Mouse (Mus musculus): ENCODE results near the gene Fance. TPM values are rescaled to one million over a fixed set of nuclear protein-coding genes. Genes with fewer than 3 reads are reported as not detected.

Gene Fance
- polyA plus RNA-seq (2015; fragmentation: Nextera tagmentation; extraction: Ambion mirVana): 25.9 and 27.4 TPM in 2 replicates

DNA sequence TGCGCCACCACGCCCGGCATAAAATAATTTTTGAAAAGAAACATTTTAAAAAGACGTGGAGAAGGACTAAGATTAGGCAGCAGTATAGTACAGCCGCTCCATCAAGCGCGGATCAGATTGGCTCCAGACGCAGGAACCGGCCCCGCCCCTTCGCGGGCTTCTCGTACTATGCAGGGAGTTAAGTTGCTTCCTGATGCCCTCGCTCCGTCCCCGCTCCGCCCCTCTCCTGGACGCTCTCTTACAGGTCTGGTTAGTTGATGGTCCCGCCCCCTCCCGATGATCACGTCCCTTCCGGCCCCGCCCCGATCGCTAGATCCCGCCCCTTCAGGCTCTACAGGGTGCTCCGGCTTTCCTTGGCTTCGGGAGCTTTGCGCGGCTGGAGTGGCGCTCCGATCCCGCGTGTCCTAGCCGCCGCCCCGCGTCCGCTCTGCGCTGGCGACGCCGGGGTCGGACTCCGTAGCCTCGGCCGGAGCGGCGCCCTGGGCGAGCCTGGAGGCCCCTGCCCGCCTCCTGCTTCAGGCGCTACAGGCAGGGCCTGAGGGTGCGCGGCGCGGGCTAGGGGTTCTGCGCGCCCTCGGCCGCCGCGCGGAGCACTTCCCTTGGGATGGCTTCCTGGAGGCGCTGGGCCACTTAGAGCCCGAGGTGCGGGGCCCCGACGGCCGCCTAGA, at the start of gene Fance:
Gene Fance (plus strand): TSS at position 308 of the 668 bp plus-strand sequence.
- Histone ChIP-seq H3K27ac (replicated peaks) (peak within 1 kb of the TSS; percentile 84), H3K36me3 (peaks cover 4% of the 10 kb centered on the region), H3K27me3 (no peaks in the 10 kb centered on the region), H3K9ac (replicated peaks) (peak within 1 kb of the TSS; percentile 67), H3K9me3 (no peaks in the 10 kb centered on the region), H3K4me3 (peak within 1 kb of the TSS; percentile 63), H3K4me2 (replicated peaks) (peak within 1 kb of the TSS; percentile 80), H3K4me1 (peaks cover 18% of the 10 kb centered on the region)
- WGBS: under 1% methylated on average over 68 of the region's 69 CpGs
- ATAC-seq (replicated peaks): peak; percentile 98

- 90% methylated on average over 5 of the region's 5 CpGs for WGBS
- Histone ChIP-seq H3K27ac (replicated peaks) (no peak overlapping the region), H3K27me3 (no peaks in the 10 kb centered on the region), H3K4me3 (no peak overlapping the region), H3K4me1 (no peaks in the 10 kb centered on the region), H3K4me2 (replicated peaks) (no peak overlapping the region), H3K9ac (replicated peaks) (no peak overlapping the region), H3K36me3 (no peaks in the 10 kb centered on the region), H3K9me3 (no peaks in the 10 kb centered on the region)
- no peak for ATAC-seq (replicated peaks)
Observed at GRCm38 (mm10) chr17:28267251-28267650, 46.1 kb upstream of the Fance start.

GRCm38 (mm10) chr17:28270165-28270564, 43.2 kb upstream of the Fance start:
- Histone ChIP-seq H3K9ac (replicated peaks) (no peak overlapping the region), H3K4me1 (no peaks in the 10 kb centered on the region), H3K36me3 (no peaks in the 10 kb centered on the region), H3K27me3 (no peaks in the 10 kb centered on the region), H3K9me3 (no peaks in the 10 kb centered on the region), H3K4me3 (no peak overlapping the region), H3K4me2 (replicated peaks) (no peak overlapping the region), H3K27ac (replicated peaks) (no peak overlapping the region)
- no peak for ATAC-seq (replicated peaks)
- 84% methylated on average over 13 of the region's 13 CpGs for WGBS

- WGBS: 81% methylated on average over 12 of the region's 12 CpGs
- no peak overlapping the region for H3K4me3 ChIP-seq
- H3K27ac ChIP-seq (replicated peaks): no peak overlapping the region
Observed at GRCm38 (mm10) chr17:28271537-28272266, 41.6 kb upstream of the Fance start.

DNA sequence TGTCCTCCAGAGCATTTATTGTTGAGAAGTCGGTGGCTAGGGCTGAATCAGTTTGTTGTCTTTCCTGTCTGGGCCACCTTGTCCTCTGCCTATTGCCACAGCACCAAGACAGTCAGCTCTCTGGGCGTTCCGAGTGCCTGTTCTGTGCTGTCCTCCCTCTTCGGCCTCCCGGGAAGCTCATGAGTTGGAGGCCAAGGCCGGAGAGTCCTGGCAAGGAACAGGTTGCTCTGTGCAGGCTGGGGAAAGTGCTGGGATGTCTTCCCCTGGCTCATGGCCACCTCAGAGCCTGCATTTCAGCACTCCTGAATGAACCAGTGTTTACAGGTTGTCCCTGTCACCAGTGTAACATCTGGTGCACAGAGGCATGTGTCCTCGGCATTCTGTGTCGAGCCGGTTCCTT, 41.0 kb upstream of the Fance start:
- Histone ChIP-seq H3K4me1 (no peaks in the 10 kb centered on the region), H3K27me3 (no peaks in the 10 kb centered on the region), H3K36me3 (no peaks in the 10 kb centered on the region), H3K27ac (replicated peaks) (no peak overlapping the region), H3K9me3 (no peaks in the 10 kb centered on the region), H3K9ac (replicated peaks) (no peak overlapping the region), H3K4me2 (replicated peaks) (no peak overlapping the region), H3K4me3 (no peak overlapping the region)
- WGBS: 87% methylated on average over 9 of the region's 9 CpGs
- ATAC-seq (replicated peaks): no peak

More at GRCm38 (mm10) chr17:28271537-28272266, 41.6 kb upstream of the Fance start:
- H3K4me1 ChIP-seq: no peaks in the 10 kb centered on the region
- ATAC-seq (replicated peaks): no peak
- H3K9ac ChIP-seq (replicated peaks): no peak overlapping the region; the same call in 1 of the 2 replicates
- no peaks in the 10 kb centered on the region for H3K27me3 ChIP-seq
- H3K36me3 ChIP-seq: no peaks in the 10 kb centered on the region
- no peaks in the 10 kb centered on the region for H3K9me3 ChIP-seq
- H3K4me2 ChIP-seq (replicated peaks): no peak overlapping the region

DNA sequence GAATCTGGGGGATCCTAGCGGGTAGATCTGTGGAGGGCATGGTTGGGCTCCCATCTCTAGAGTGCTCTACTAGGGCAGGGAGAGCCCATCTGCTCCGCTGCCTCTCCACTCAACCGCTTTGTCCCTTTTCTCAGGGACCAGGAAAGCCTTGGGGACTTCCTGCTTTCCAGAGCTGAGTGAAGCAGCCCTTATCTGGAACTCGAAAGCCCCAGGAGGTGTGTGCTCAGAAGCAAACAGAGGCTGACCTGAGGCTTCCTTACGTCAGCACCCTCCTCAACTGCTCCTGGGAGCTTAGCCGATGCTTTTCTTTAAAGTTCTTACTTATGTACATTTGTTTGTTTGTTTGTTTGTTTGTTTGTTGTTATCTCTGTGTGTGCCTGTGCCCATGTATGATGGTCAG, 40.5 kb upstream of the Fance start:
- H3K4me3 ChIP-seq: no peak overlapping the region
- no peak overlapping the region for H3K27ac ChIP-seq (replicated peaks)
- H3K9ac ChIP-seq (replicated peaks): no peak overlapping the region
- no peaks in the 10 kb centered on the region for H3K36me3 ChIP-seq
- 86% methylated on average over 6 of the region's 6 CpGs for WGBS
- H3K9me3 ChIP-seq: no peaks in the 10 kb centered on the region
- H3K4me2 ChIP-seq (replicated peaks): no peak overlapping the region
- no peaks in the 10 kb centered on the region for H3K27me3 ChIP-seq
- ATAC-seq (replicated peaks): no peak
- no peaks in the 10 kb centered on the region for H3K4me1 ChIP-seq

- Histone ChIP-seq H3K4me3 (no peak overlapping the region), H3K9me3 (no peaks in the 10 kb centered on the region), H3K36me3 (no peaks in the 10 kb centered on the region), H3K27ac (replicated peaks) (no peak overlapping the region), H3K9ac (replicated peaks) (no peak overlapping the region), H3K27me3 (no peaks in the 10 kb centered on the region), H3K4me2 (replicated peaks) (no peak overlapping the region), H3K4me1 (no peaks in the 10 kb centered on the region)
- 77% methylated on average over 3 of the region's 3 CpGs for WGBS
- ATAC-seq (replicated peaks): no peak
Observed at GRCm38 (mm10) chr17:28274739-28275138, 38.6 kb upstream of the Fance start.

DNA sequence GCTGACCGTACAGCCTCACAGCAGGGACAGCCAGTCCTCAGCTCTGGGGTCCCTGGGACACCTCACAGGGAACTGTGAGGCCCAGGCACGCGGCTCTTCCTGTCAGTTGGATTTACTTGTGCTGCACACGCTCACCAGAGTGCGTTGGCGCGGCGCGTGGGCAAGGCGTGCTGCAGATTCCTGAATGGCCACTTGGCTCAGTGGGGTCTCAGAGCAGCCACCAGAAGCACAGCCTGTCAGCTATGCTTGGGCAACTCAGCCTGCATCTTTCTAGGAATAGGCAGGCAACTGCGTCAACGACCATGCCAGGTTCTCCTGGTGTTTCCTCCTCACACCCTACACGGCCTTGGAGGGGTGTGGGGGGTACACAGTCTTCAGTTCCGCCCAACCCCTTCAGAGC, 36.1 kb upstream of the Fance start:
- Histone ChIP-seq H3K4me2 (replicated peaks) (no peak overlapping the region), H3K4me3 (no peak overlapping the region), H3K27ac (replicated peaks) (no peak overlapping the region), H3K4me1 (no peaks in the 10 kb centered on the region), H3K36me3 (no peaks in the 10 kb centered on the region), H3K9ac (replicated peaks) (no peak overlapping the region), H3K27me3 (no peaks in the 10 kb centered on the region), H3K9me3 (no peaks in the 10 kb centered on the region)
- 87% methylated on average over 14 of the region's 14 CpGs for WGBS
- no peak for ATAC-seq (replicated peaks)

DNA sequence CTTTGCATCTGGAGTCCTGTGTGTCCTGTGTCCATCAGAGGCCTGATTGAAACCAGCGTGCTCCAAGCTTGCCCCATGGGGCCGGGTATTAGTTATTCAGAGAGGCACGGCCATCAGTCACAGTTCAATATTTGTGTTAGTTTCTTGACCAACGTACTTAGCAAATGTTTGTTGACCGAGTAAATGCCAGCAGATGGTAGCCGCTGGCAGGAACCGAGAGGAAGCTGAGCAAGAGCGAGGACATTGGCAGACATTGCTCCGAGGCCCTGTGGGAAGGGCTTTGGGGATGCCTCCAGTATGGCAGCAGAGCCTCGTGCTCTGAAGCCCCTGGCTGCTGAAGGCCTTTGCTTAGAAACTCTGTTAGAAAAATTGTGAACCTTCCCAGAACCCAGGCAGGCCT, 35.6 kb upstream of the Fance start:
- Histone ChIP-seq H3K4me3 (no peak overlapping the region), H3K9ac (replicated peaks) (no peak overlapping the region), H3K27me3 (no peaks in the 10 kb centered on the region), H3K4me2 (replicated peaks) (no peak overlapping the region), H3K4me1 (no peaks in the 10 kb centered on the region), H3K9me3 (no peaks in the 10 kb centered on the region), H3K27ac (replicated peaks) (no peak overlapping the region), H3K36me3 (no peaks in the 10 kb centered on the region)
- ATAC-seq (replicated peaks): no peak
- WGBS: 77% methylated on average over 10 of the region's 10 CpGs

DNA sequence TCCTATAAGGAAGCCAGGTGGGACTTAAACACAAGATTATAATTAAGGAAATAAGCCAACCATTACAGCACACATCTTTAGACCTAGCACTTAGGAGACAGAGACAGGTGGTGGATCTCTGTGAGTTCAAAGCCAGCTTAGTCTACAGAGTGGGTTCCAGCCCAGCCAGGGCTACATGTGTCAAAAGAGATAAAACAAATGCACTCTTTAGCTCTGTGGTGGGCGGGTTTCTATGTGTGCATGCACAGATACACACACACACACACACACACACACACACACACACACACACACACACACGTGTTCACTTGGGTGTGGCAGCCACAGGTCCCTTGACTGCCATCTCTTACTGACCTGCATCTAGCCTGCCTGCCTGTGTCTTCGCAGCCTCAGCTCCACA, 35.2 kb upstream of the Fance start:
- no peaks in the 10 kb centered on the region for H3K36me3 ChIP-seq
- ATAC-seq (replicated peaks): no peak
- no peak overlapping the region for H3K4me3 ChIP-seq
- H3K27ac ChIP-seq (replicated peaks): no peak overlapping the region
- no peak overlapping the region for H3K4me2 ChIP-seq (replicated peaks)
- no peaks in the 10 kb centered on the region for H3K27me3 ChIP-seq
- 87% methylated on average over 3 of the region's 3 CpGs for WGBS
- no peak overlapping the region for H3K9ac ChIP-seq (replicated peaks)
- H3K4me1 ChIP-seq: no peaks in the 10 kb centered on the region
- H3K9me3 ChIP-seq: no peaks in the 10 kb centered on the region

DNA sequence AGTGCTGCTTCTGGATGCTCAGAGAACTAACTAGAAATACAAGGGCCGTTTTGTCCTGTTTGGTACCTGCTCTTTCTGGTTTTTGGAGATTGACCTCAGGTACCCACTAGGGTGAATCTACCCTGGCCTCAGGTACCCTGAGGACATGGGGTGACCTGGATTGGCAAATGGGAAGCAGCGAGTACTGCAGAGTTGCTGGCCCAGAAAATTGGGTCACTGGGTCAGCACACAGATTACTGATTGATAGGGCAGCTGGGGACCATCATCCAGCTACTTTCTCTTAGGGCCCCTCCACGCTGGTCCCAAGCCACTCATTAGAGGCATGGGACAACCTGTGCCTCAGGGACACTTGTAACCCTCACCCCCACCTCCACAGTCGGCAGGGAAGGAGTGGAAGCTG, 34.1 kb upstream of the Fance start:
- Histone ChIP-seq H3K9ac (replicated peaks) (no peak overlapping the region), H3K4me2 (replicated peaks) (no peak overlapping the region)

GRCm38 (mm10) chr17:28279780-28280422, 33.4 kb upstream of the Fance start:
- Histone ChIP-seq H3K4me1 (no peaks in the 10 kb centered on the region), H3K27me3 (no peaks in the 10 kb centered on the region), H3K9me3 (no peaks in the 10 kb centered on the region), H3K36me3 (no peaks in the 10 kb centered on the region), H3K9ac (replicated peaks) (no peak overlapping the region), H3K4me3 (no peak overlapping the region), H3K4me2 (replicated peaks) (no peak overlapping the region), H3K27ac (replicated peaks) (no peak overlapping the region)
- WGBS: 70% methylated on average over 15 of the region's 15 CpGs
- ATAC-seq (replicated peaks): no peak

More for the DNA sequence above, 34.1 kb upstream of the Fance start:
- WGBS: 63% methylated on average over 4 of the region's 4 CpGs
- Histone ChIP-seq H3K4me1 (no peaks in the 10 kb centered on the region), H3K36me3 (no peaks in the 10 kb centered on the region), H3K27ac (replicated peaks) (no peak overlapping the region), H3K27me3 (no peaks in the 10 kb centered on the region), H3K9me3 (no peaks in the 10 kb centered on the region), H3K4me3 (no peak overlapping the region)
- no peak for ATAC-seq (replicated peaks)

All from forebrain, embryonic 15.5 days (tissue).